Mouse (Mus musculus) fat pad, adult 2 months (tissue): ENCODE results near the gene Hfm1.
A peak's percentile ranks its signal among the peaks of the same experiment; 100 is the strongest.

Experiments
- DNase-seq: peaks from one replicate; pipeline ENCODE4 v3.0.0-alpha.2; 2011; ENCODE audit warnings: low read depth, low spot score; ENCODE audit errors: extremely low read depth

The Hfm1 gene

DNA sequence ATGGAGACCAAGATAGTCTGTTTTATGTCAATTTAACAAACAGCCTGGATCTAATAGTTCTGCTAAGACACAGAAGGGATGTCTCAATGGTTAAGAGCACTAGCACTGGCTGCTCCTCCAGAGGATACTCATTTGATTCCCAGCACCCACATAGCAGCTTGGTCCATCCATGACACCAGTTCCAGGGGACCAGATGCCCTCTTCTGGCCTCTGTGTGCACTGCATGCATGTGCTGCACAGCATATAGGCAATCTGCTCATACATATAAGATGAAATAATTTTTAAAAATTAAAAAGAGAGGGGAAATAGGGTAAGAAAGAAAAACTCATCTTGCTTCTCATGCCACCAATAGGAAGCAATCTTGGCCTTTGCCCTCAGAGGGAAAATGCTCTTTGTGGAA lies 79.1 kb downstream of the Hfm1 start:
- DNase-seq = no peak

DNA sequence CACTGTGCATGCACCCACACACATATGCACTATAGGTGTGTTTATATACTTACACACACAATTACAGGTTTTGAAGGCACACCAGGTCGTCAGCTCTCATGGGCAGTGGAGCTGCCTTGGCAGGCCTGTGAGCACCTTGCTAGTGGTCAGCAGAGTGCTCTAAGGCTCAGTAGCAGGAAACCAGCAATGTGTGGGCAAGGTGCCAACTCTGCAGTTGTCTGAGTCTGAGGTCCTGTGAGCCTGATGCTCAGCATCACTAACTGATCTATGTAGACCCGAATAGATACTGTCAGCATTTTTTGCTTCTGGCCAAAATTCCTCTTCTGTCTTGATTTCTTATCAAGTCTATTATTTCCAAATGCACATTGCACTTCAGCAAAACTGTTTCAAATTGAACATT lies 82.2 kb downstream of the Hfm1 start:
- DNase-seq = no peak

DNA sequence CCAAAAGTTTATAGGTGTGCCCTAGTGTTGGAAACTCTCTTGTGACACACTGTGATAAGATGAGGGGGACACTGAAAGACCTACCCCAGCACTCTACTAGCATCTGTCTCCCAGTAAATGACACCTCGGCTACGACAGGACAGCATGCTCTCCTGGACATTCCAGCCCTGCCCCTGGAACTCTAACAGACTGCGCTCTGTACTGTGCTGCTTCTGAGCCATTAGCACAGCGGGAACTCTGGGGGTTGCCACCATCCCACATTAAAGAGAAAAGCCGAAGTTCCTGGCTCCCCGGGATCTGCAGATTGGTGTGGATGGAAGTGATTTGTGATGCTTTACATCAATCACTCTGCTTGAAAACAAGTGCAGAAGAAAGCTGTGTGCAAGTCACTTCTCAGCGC lies 93.1 kb downstream of the Hfm1 start:
- DNase-seq = no peak

DNA sequence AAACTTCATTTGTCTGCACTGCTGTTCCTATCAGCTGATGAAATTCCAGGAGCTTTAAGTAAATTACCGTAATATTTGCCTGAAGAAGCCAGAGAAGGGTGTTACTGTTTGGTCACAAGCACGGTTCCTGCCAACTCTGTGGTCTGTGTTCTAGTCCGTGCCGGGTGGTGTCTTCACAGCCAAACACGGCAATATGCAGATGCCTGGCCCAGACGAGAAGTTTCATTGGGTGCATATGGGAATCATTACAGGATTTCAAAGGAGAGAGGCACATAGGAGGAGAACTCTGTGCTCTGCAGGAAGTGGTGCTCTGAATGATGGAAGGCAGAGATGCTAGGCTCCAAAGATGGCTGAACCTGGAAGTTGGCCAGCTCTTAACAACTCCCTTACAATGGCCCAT lies 94.7 kb downstream of the Hfm1 start:
- DNase-seq = no peak

DNA sequence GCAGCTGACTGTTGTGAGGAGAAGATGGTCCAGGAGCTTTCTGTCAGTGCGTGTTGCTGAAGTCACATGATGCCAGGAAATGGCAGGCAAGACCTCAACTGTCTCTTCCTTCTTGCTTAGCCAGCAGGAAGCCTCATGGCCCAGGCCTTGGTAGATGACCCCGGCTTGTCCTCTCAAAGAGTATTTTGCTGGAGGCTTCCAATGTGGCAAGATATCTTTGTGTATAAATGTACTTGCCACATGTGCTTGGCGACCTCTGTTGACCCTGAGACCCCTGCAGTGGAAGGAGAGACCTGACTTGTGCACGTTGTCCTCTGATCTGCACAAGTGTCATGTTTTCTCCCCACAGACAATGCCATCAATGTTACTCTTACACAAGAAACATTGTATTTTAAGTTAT lies 95.3 kb downstream of the Hfm1 start:
- no peak for DNase-seq

DNA sequence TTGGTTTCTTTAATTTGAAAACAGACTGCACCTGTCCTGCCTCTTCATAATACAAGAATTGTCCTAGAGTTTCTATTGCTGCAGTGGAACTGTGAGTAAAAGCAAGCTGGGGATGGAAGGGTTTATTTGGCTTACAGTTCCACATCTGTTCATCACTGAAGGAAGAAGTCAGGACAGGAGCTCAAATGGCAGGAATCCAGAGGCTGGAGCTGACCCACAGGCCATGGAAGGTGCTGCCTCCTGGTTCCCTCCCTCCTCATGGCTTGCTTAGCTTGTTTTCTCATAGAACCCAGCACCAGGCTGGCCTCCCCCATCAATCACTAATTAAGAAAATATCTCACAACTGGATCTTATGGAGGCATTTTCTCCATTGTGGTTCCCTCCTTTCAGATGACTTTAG lies 99.4 kb downstream of the Hfm1 start:
- no peak for DNase-seq

DNA sequence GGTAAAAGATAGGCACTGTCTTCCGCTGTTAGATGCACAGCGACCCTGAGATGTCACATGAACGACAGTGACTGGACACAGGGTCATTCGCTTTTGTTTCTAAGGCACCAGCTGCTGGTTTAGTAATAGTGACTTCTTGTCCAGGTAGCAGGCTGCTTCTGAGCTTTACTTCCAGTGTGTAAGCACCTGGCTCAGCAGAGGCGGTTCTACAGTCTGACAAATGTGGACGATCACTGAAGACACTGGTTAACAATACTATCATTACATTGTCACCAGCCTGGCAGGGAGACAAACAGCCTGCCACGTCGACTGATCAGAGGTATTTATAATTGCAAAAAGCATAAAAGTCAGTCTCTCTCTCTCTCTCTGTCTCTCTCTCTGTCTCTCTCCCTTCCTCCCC lies 100.1 kb downstream of the Hfm1 start:
- DNase-seq = no peak

DNA sequence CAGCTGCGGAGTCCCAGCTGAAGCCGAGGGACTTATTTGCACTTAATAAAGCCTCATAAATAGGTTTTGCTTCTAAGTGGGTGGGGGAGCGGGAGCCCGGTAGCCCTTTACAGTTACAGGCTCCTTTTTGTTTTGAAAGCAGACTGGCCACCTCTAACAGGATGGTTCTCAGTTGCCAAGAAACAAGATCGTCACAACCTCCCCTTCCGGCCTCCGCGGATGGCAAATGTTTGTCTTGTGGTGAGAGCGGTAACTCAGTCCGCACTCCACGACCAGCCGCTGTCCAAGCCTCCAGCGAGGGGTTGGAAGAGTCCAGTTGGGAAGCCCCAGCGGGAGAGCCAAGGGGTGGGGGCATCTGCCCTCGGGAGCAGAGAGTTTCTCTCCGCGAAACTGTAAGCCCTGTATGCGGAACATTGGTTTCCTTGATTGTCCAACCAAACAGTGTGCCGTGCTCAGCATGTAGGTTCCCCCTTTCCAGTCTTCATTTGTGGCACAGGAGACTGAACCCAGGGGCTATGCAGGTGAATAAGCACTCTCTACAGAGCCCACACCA lies 100.7 kb downstream of the Hfm1 start:
- DNase-seq = no peak

DNA sequence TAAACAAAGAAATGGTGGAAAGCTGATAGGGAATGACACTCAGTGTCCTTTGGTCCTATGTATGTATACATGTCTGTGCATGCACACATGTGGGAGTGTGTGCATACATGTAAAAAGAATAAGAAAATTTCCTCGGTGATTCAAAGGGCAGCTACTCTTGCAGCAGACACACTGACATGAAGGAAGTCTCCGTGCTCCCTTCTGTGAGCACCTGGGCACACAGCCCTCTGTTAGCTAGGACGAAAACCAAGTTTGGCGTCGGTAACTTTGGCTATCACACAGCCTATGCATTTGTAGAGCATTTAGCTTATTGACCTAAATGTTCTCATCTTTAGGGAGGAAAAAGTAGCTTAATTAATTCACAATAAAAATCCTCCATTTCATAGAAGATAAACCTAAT lies 101.4 kb downstream of the Hfm1 start:
- DNase-seq = no peak

DNA sequence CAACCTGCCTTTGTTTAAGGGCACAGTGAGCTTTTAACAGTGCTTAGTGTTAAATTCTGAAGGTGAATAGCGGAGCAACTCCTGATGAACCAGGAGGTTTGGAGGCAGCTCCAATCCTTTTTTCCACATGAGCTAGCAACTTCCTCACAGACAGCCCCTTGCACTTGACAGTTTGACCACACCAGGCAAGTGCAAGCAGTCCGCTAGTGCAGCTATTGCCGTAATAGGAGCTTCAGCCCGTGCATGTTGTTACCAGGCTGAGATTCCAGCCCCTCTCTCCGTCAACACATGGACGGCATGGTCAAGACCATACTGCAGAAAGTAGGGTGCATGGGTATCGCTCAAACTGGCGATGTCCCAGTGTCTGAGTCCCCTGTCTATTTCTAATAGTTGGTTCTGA lies 106.5 kb downstream of the Hfm1 start:
- no peak for DNase-seq

DNA sequence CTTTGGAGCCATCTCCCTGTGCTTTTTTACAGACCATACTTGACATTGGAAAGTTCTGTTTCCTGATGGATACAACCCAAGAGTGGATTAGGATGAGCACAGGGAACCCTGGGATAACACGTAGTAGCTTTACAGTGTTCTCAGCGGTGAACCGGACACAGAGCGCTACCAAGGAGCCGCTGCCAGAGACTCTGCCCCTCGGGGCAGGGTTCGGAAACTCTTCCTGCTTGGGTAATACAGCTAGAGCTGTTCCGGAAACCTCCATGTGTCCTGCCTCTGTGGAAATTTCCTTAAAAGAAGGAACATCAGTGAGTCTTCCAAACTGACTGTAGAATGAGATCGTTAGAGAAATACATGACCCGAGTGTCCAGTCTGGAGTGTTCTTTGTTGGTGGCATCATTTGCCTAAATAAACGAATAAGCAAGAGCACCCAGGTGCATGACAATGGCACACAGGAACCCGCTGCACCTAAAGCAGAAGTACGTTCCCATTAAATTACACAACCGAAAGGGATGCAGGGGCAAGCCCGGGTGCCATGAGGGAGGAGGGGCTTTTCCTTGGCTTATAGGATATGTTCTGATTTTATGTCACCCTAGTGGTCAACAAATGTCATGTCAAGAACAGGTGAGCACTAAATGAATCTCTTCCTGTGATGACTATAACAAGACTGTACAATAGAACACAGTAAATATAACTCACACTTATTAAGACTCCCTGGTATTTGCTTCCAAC lies 110.0 kb downstream of the Hfm1 start:
- DNase-seq = peak; percentile 42

DNA sequence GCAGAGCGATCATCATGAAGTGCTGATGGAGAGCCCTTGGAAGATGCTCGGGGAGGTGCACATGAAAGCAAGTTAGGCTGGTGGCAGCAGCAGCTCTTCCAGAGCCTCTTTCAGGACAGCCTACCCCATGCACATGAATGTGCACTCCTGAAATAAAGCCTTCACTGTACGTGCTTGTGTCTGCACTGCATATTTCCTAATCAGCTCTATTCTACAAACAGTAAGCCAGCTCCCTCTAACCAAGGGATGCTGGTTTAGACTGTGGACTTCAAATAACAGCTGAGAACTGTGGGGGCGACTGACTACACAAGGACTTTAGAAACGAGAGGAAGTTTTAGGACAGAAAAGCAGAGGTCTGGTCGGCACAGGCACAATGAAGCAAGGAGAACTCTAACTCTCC lies 111.5 kb downstream of the Hfm1 start:
- DNase-seq = no peak

DNA sequence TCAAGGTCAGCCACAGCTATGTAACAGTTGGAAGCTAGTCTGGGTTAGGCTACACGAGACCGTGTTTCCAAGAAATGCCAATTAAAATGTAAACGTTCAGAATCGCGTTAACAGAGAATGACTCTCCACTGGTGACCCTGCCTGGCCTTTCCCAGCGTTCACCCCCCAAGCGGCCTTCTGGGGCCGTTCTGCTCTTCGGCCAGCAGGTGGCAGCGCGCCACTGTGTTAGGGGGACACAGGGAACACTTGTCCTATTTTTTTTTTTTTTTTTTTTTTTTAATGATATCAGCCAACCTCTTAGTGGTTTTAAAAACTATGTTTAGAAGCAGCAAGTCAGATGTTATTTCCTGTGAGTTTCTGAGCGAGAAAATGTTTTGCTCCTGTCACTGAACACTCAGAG lies 123.0 kb downstream of the Hfm1 start:
- DNase-seq = no peak

DNA sequence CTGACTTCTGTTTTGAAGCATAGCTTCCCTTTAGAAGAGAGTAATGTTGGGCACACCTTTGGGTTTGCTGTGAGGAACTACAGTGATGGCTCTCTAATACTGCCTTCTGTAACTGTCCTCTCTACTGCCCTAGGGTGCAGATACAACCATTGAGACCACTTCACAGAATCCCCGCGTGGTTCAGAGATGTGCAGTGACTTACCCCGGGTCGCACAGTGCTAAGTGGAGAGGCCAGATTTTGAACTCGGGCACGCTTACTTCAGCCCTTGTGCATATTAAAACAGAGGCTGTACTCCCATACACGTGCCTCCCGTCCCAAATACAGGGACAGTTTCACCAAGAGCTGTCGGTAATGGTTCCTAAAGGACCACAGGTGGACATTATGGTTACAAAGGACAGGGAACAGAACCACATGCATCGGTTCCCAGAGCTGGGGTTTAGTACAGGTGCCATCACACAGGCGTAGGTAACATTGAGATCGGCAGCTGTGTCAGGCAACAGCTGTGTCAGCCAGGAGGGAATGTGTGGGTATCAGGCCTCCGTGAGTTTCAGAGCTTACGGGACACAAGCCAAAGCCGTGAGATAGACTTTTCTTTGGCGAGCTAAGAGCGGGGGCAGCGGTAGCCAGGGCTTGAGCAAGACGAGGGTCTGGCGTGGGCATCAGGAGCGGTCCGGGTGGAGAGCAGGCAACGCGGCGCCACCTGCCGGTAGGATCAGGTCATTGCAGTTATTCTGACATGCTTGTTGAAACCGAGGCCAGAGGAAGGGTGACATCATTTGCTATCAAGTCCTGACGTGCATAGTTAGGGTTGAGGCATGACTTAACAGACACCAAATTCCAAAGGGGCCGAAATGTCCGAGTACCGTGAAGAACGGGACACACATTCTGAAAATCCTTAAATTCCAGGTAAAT lies 124.0 kb downstream of the Hfm1 start:
- DNase-seq = peak; percentile 28

DNA sequence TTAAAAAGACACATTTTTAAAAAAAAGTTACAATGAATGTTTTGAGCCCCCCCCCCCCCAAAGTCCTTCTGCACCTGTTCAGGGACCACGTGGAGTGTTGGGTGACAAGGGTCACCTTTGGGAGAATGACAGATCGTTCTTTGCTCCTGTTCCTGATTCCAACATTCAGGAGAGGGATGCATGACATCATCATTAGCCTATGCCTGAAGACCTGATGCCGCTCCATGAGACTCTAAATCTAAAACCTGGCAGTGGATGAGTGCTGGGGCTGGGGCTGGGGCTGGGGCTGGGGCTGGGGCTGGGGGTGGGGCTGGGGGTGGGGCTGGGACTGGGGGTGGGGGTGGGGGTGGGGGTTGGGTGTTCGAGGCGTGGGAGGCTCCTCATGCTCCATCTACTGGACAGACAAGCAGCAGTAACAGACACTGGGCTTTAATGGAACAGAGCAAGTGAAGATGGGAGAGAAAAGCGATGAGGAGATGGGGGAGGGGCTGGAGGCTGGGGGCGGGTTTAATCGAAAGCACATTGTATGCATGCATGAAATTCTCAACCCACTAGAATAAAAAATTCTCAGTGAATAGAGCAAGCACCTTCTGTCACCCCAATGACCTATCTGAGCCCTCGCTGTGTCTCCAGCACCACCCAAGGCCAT lies 124.8 kb downstream of the Hfm1 start:
- no peak for DNase-seq

DNA sequence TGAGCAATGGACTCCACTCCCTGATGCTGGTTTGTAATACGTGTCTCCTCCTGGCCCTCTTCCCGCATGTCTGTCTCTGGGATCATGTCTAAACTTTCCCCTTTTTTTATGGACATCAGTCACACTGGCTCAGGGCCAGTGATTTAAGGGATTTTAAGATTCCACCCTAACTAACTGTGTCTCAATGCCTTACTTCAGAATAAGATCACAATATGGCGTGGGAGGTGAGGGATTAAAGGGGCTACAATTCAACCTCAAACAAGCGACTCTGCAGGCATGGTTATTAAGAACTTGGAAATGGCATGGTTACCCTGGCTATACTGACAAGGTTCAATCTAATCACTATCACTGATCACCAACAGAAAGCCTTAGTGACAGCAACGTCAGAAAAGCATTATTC lies 128.2 kb downstream of the Hfm1 start:
- DNase-seq = peak; percentile 83

DNA sequence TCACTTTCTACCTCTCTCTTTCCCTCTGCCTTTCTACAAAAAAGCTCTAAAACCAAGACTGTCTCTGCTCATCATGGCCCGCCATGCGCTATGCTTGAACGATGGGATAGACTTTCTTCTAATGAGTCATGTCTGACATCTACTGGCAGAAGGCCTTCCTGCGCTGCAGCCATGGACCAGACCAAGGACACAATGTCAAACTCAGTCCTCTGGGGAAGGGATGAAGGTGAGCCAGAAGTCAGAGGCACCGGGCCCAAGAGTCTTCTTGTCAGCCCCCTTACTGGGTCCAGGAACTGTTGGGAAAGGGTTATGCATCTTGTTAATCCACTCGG lies 134.9 kb downstream of the Hfm1 start:
- DNase-seq = no peak

DNA sequence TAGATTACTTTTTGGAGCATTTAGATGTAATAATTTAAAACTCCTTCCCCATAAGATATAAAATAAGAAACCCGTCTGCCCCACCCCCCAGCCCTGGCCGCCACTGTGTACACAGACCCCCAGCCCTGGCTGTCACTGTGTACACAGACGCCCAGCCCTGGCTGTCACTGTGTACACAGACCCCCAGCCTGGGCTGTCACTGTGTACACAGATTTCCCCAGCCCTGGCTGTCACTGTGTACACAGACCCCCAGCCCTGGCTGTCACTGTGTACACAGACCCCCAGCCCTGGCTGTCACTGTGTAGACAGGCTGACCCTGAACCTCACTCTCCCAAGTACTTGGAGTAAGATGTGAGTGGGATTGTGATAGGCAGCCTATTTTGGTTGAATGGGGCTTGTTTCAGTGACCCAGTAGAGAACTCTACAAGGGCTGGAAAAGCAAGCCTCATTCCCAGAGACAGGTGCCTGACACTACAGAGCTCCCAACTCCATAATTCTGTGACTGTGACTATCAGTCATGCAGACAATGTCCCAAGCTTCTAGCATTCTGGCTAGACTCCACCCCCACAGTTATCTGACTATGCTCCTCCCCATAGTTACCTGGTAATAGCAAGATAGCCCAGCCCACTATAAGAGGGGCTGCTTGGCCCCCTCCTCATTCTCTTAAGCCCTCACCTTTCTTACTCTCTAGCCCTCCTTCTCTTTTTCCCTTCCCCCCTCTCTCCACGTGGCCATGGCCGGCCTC lies 135.5 kb downstream of the Hfm1 start:
- DNase-seq = no peak
